Mouse (Mus musculus) granulocyte monocyte progenitor cell, adult 5-6 weeks (primary cell): ENCODE measurements around the gene Ldah. TPM values are rescaled to one million over a fixed set of nuclear protein-coding genes. Genes with fewer than 3 reads are reported as not detected.
A peak's percentile ranks its signal among the peaks of the same experiment; 100 is the strongest.

Source experiments
- ATAC-seq: replicated peaks from 2 replicates; pipeline ENCODE4 v1.8.0; 2016; ENCODE audit warnings: mild to moderate bottlenecking, moderate TSS enrichment, inconsistent platforms; ENCODE audit not compliant: poor library complexity, severe bottlenecking
- total RNA-seq, 2 experiments: library from RNA; stranded (forward) in 1 of 2; stranded (reverse) in 1 of 2; fragments of 200-712, 200-1000 nt in 1 of 2; fragments of >200 nt in 1 of 2; fragmentation: Nextera tagmentation in 1 of 2; gene quantifications; 2 replicates each; pipeline ENCODE4 v1.2.3; 2014 to 2017

Ldah gene
- total RNA-seq, 2 experiments from 2014 or later, result 35.2 to 50.5 TPM

GRCm38 (mm10) chr12:8306432-8306831 lies 98.5 kb downstream of the Ldah start:
- ATAC-seq, result peak; percentile 53

GRCm38 (mm10) chr12:8306910-8307309 lies 99.0 kb downstream of the Ldah start:
- ATAC-seq, result peak; percentile 45; the same call in 1 of the 2 replicates

GRCm38 (mm10) chr12:8310992-8311391 lies 103.1 kb downstream of the Ldah start:
- no peak for ATAC-seq

- no peak for ATAC-seq
Observed at GRCm38 (mm10) chr12:8312266-8312665, 104.4 kb downstream of the Ldah start.

- peak; percentile 91 for ATAC-seq
Observed at GRCm38 (mm10) chr12:8313270-8313771, 105.4 kb downstream of the Ldah start, which contains the start of gene Hs1bp3. Hs1bp3 (plus strand) TSS chr12:8313432.

- ATAC-seq, result peak; percentile 55
Observed at GRCm38 (mm10) chr12:8313773-8314172, 105.9 kb downstream of the Ldah start.

- no peak for ATAC-seq
Observed at GRCm38 (mm10) chr12:8316541-8316940, 108.6 kb downstream of the Ldah start.

GRCm38 (mm10) chr12:8320084-8320713 lies 112.3 kb downstream of the Ldah start:
- peak; percentile 91 for ATAC-seq

GRCm38 (mm10) chr12:8321506-8321905 lies 113.6 kb downstream of the Ldah start:
- no peak for ATAC-seq

- no peak for ATAC-seq
Observed at GRCm38 (mm10) chr12:8324086-8324485, 116.2 kb downstream of the Ldah start.

GRCm38 (mm10) chr12:8325245-8325942 lies 117.5 kb downstream of the Ldah start:
- ATAC-seq, result no peak

GRCm38 (mm10) chr12:8325943-8326522 lies 118.1 kb downstream of the Ldah start:
- ATAC-seq, result no peak

GRCm38 (mm10) chr12:8326825-8327674 lies 119.1 kb downstream of the Ldah start:
- ATAC-seq, result peak; percentile 90

- ATAC-seq, result no peak
Observed at GRCm38 (mm10) chr12:8327675-8328053, 119.8 kb downstream of the Ldah start.

GRCm38 (mm10) chr12:8329236-8329635 lies 121.3 kb downstream of the Ldah start:
- no peak for ATAC-seq

GRCm38 (mm10) chr12:8331489-8332173 lies 123.7 kb downstream of the Ldah start:
- no peak for ATAC-seq

GRCm38 (mm10) chr12:8332174-8332542 lies 124.3 kb downstream of the Ldah start:
- no peak for ATAC-seq

GRCm38 (mm10) chr12:8333617-8334016 lies 125.7 kb downstream of the Ldah start:
- ATAC-seq, result no peak

GRCm38 (mm10) chr12:8334261-8334660 lies 126.4 kb downstream of the Ldah start:
- ATAC-seq, result no peak
